Mouse (Mus musculus) gonadal fat pad, adult 2 months (tissue): ENCODE results near the gene Zmynd10. TPM values are rescaled to one million over a fixed set of nuclear protein-coding genes. Genes with fewer than 3 reads are reported as not detected.

Experiments
- DNase-seq: peaks from one replicate; pipeline ENCODE4 v3.0.0-alpha.2; 2012; ENCODE audit warnings: low read depth
- polyA plus RNA-seq: library from polyadenylated mRNA; depleted of rRNA; stranded (reverse); fragments of >200 nt; gene quantifications from 2 replicates; pipeline ENCODE4 v1.2.3, GENCODE M21; 2012

Gene Zmynd10
- polyA plus RNA-seq, 1 experiment = 8.4 TPM

DNA sequence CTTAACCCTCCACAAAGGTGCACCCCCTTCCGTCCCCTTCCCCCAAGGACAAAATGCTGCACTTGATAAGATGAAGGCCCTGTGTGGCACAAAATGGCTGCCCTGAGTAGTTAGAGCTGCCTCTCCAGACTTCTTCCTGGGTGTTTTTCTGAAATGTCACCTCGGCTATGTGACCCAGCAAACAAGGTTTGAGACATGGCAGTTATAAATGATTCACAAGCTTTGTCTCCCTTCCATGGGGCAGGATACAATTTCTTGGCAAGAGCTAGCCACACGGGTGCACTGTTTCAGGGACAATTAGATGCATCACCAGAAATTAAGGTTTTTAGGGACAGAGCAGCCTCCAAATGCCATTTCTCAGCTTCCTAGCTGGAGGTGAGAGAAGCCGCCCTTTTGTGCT lies 6.7 kb upstream of the Zmynd10 start:
- DNase-seq = no peak

DNA sequence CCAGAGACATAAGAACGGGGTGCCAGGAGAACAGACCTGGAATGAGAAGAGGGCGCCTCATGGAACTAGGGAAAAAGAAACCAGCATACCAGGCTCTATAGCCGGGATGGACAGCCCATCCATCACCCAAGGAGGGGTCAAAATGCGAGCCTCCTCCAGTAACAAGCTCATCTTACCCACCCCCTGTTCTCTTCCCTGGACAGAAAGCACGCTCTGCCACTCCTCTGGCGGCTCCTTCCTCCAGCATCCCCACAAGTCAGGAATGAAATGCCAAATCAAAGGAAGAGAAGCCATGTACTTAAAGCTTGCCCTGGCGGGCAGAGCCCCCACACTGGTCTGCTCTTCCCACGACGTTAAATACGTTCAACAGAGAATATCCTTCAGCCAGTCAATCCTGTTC lies 6.1 kb upstream of the Zmynd10 start:
- DNase-seq = no peak

DNA sequence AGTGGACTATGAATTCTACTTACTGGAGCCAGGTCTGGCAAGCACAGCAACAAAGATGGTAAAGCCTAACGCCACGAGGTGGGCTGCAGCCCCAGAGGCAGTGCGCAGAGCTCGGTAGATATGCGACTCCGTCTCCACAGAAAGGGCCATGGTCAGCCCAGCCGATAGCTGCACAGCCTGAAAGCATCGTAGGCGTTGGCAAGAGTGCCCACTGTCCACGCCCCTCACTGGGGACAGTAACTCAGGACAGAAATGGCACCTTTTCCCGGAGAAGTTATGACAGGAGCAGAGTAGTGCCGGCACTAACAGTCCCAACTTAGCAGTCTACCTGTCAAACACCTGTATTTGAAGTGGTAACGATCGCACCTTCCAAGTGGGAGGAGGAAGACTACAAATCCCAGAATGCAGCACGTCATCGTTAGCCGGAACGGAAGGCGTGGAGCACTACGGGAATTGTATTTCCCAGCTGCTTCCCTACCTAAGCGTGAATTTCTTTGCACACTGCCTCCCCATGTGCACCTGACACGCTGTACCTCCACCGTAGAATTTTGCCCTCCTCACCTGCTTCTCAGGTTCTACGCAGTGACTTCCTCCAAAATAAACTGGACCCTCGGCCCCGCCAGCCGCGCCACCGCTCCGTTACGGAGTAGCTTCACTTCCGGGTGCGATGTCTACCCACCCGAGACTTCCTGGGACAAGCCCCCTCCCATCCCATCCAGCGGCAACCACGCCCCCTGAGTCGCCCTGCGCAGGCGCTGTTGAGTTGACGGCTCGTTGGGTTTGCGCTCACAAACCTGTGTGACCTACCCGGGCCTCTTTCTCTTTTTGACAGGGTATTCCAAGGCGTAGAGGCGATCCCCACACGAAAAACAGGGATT lies 5.4 kb upstream of the Zmynd10 start, which contains the start of the genes Cyb561d2 and Nprl2:
Gene Cyb561d2, minus strand, starts transcription at position 720 of the 878 bp plus-strand sequence.
Gene Nprl2, plus strand, starts transcription at position 753 of the 878 bp plus-strand sequence.
- DNase-seq = peak; percentile 74

DNA sequence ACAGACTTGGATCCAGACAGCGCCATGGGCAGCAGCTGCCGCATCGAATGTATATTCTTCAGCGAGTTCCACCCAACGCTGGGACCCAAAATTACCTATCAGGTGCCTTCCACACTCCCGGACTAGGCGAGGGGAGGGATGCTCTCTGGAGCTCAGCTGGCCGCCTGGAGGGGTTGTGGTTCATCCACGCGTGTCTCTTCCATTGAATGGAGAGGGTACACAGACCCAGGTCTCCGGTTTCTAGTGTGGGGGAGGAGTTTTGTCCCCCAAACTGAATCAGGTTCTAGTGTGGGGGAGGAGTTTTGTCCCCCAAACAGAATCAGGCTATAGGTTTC lies 4.8 kb upstream of the Zmynd10 start:
- DNase-seq = no peak

DNA sequence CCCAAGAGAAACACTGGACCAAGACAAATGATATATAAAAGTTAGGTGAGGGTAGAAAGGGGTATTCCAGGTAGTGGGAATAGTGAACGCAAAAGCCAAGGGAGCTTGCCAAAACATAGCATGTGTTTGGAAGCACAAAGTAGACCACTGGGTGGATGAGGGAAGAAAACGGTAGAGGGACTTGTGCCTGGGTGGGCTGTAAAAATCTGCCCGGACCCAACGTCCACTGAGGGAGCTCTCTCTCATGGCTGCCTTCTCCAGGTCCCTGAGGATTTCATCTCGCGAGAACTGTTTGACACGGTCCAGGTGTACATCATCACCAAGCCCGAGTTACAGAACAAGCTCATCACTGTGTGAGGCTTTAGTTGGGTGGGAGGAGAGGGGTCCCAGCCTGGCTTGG lies 4.4 kb upstream of the Zmynd10 start:
- no peak for DNase-seq

DNA sequence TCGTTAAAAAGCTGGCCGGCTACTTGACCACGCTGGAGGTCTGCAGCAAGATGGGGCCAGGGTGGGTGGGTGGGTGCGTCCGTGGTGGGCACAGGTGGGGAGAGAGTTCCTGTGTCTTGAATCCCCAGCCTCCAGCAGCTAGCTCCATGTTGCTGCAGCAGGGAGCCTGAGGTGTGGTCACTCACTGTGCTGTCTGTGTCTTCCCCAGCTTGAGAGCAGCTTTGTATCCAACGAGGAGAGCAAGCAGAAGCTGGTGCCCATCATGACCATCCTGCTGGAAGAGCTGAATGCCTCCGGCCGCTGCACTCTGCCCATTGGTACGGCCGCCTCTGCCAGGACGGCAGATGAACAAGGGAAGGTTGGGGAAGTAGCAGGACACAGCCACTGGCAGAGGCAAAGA lies 3.8 kb upstream of the Zmynd10 start:
- no peak for DNase-seq

DNA sequence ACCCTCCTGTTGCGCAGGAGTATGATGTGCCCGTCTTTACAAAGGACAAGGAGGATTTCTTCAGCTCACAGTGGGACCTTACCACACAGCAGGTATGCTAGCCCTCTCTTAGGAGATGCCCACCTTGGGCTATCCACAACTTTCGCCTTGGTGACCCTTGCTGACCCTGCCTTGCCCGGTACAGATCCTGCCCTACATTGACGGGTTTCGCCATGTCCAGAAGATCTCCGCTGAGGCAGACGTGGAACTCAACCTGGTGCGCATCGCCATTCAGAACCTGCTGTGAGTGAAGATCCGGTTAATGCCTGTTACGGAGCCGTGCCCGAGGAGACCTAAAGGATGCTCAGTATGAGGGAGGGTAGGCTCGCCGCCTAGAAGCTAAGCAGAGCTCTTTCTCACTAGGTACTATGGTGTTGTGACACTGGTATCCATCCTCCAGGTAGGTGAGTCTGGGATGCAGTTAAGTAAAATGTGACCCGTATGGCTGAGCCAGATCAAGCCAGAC lies 2.9 kb upstream of the Zmynd10 start:
- DNase-seq = no peak

DNA sequence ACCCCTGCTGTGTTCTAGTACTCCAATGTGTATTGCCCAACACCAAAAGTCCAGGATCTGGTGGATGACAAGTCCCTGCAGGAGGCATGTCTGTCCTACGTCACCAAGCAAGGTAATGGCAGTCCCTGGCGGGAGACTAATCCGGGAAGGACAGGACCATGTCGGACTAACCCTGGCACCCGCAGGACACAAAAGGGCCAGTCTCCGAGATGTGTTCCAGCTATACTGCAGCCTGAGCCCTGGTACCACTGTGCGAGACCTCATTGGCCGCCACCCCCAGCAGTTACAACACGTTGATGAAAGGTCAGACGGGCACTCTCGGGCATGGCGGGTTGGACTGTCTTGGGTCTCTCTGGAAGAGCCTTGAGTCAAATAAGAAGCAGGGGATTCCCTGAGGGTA lies 2.4 kb upstream of the Zmynd10 start:
- no peak for DNase-seq

DNA sequence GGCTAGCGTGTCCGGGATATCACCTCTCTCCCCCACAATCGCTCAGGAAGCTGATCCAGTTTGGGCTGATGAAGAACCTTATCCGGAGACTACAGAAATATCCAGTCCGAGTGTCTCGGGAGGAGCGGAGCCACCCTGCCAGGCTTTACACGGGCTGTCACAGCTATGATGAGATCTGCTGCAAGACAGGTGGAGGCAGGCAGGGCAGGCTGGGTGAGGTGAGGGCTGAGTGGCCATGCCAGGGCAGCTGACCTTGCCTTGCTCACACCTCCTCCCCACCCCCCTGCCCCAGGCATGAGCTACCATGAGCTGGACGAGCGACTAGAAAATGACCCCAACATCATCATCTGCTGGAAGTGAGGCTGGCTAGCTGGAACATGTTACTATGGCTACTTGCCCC lies 1.9 kb upstream of the Zmynd10 start:
- DNase-seq = no peak

DNA sequence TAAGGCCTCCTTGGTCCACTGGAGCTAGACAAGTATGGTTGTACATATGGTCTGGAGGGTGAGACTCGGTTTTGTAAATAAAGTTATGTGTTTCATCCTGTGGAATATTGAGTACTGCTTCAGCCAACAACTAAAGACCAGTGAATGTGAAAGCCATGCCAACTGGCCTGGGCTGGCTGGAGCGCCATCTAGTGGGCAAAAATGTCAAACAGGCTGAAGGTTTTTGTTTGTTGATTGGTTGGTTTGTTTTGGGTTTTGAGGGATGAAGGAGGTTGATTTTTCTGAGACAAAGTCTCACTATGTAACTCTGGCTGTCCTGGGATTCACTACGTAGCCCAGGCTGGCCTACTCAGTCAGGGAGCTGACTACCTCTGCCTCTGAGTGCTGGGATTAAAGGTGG lies 1.5 kb upstream of the Zmynd10 start:
- no peak for DNase-seq

DNA sequence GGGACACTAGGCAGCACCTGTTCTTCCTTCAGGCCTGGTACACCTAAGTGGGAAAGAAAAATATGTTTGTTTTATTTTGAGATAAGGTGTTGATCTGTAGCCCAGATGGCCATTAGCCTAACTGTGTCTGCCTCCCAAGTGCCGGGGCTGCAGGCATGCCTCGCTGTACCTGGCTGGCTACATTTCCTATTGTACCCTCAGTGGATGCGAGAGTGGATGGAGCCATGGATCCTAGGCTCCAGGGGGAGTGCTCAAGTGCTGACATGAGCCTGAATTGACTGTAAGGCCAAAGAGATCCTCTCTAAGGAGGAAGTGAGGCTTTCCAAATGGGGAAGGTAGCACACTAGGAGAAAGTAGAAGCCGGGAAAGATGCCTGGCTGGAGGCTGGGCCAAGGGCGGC lies 859 bp downstream of the Zmynd10 start:
- DNase-seq = no peak

DNA sequence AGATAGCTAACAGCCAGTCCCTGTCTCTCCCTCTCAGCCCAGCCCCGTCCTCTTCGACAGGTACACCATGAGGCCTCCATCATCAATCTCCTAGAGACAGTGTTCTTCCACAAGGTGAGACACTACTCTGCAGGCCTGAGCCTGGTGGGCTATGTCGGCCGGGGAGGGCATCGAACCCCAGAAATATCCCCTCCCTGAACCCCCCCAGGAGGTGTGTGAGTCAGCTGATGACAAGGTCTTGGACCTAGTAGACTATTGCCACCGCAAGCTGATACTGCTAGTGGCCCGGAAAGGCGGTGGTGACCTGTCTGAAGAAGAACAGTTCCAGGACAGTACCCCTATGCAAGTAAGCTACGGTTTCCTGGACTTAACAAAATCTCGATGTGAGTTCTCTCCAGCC lies 1.7 kb downstream of the Zmynd10 start:
- no peak for DNase-seq

DNA sequence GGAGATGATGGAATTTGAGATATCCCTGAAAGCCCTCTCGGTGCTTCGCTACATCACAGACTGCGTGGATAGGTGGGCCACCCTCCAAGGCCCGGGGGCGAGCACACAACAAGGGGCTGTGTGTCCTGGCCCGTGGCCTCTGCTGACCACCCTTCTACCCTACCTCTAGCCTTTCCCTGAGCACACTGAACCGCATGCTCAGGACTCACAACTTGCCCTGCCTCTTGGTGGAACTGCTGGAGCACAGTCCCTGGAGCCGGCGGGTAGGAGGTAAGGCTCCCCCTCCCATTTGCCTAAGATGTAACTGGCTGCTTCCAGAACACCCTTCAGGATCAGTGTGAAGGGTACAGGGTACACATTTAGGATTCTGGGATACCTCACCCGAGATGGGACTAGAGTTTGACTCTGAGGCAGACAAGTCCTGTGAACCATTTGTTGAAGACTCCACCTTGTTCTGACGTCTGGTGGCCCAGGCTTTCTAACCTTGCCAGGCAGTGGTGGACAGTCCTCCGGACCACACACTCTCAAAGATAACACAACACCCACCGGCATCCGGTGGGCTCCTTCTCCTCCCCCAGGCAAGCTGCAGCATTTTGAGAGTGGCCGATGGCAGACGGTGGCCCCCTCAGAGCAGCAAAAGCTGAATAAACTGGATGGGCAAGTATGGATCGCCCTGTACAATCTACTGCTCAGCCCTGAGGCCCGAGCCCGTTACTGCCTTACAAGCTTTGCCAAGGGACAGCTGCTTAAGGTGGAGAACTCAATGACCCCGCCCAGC lies 2.4 kb downstream of the Zmynd10 start:
- DNase-seq = no peak

DNA sequence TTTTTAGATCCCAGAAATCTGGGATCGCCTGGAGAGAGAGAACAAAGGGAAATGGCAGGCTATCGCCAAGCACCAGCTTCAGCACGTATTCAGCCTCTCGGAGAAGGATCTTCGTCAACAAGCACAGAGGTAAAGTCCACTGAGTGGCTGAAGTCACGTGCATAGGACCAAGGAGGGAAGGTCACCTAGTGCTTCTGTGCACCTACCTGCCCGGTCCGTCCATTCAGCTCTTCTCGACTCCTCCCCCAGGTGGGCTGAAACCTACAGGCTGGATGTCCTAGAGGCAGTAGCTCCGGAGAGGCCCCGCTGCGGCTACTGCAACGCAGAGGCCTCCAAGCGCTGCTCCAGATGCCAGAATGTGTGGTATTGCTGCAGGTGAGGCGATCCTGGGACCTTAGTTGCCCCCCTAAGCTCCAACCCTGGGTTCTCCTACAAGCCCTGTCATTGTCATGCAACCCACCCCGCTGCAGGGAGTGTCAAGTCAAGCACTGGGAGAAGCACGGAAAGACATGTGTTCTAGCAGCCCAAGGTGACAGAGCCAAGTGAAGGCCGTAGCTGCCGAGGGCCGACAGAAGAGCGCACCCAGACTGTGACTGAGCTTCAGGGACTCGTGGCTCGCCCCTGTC lies 3.5 kb downstream of the Zmynd10 start:
- DNase-seq = no peak

DNA sequence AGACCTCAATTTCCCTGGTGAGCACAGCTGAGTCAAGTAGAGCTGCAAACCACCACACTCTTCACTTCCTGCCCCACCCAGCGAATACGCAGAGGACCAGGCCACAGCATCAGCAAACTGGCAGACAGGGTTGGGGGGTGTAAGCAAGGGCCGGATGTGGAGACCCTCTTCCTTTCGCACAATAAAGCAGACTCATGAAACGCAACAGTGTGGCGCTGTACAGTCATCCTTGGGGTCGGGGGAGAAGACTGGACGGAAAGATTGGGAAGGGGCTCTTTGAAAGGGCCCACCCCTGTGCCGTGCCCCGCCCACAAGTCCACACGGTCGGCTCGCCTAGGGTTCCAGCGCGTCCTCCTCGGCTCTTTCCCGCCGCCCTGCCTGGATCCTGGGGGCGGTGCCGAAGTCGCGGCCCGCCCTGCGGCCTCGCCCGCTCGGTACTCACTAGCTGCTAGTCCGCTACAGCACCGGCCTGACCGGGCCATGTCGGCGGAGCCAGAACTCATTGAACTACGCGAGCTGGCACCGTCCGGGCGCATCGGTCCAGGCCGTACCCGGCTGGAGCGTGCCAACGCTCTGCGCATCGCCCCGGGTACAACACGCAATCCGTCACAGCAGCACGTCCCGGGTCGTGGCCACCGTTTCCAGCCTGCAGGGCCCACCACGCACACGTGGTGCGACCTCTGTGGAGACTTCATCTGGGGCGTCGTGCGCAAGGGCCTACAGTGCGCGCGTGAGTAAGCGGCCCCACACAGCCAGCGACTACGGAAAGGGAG lies 4.2 kb downstream of the Zmynd10 start, which contains the start of gene Rassf1:
Gene Rassf1, plus strand, starts transcription at position 439 of the 773 bp plus-strand sequence.
- DNase-seq = no peak

DNA sequence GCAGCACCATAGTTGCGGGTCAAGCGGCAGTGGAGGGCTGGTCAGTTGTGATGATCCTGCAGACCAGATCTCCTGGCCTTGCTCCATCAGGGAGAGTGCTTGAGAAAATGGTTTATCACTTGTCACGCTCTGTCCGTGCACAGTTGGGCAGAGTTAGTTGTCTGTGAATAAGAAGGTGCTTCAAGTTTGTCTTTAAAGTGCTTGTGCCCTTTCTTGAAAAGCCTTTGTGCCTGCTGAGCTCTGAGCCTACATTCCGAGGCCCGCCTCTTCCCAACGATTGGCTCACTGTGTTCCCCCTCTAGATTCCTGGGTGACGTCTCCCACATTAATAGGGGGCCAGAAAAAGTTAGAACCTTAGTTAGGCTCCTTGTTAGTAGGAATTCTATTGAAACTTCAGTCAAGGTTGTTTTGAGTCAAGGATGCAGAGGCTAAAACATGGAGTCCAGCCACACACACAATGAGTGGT lies 4.8 kb downstream of the Zmynd10 start:
- no peak for DNase-seq

DNA sequence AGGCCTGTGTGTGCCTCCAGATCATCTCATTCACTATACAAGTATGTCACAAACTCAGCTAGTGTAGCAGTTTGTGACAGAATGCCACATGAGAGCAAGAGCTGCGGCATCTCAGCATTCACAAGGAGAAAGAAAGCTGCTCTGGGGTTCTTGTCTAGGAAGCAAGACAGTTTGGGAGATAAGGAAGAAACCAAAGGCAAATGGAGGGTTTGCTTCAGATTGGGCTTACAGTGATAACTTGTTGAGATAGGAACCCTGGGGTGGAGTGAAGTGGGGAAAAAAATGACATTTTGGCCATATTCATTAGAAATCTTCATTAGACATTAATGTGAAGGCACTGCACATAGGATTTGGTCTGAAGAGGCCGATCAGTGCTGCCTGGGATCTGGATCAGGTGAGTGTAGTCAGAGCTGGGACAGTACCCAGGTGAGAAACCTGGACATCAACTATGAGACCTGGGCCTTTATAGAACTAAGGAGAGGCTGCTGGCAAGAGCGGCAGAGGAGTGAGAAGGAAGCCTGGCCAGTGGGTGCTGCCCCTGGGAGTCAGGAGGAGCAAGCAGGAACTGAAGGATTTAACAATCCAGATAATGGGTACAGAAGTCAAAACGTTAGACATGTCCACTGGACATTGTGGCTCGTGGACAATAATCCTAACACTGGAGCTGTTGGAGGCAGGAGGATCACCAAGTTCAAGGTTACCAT lies 5.7 kb downstream of the Zmynd10 start:
- DNase-seq = no peak

DNA sequence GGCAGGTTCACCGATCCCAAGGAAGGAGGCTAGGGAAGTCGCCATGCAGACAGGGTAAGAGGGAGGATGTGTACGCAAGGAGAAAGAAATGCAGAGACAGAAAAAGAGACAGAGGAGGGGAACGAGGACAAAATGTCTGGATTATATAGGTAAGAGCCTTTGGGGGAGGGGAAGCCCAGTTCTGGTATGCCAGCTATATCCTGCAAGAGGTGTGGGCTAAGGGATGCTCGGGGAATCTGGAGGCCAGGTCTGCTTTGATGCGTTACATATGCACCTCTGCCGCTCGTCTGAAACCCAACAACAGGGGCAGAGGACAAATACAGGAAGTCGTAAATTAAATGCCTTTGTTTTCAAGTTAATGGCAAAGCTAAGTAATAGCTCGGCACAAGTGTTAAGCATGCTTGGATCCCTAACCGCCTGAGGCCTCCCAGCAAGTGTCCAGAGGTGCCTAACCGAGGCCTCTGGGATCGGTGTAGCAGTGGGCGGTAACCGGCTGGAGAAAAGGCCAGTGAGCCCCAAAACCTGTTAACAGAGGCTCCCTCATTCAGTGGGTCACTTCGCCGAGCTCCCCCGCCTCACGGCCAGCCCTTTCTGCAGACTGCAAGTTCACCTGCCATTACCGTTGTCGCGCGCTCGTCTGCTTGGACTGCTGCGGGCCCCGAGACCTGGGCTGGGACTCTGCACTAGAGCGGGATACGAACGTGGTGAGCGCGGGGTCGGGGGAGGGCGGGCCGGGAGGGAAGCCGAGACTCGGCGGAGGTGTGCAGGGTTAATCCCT lies 6.6 kb downstream of the Zmynd10 start:
- DNase-seq = no peak

DNA sequence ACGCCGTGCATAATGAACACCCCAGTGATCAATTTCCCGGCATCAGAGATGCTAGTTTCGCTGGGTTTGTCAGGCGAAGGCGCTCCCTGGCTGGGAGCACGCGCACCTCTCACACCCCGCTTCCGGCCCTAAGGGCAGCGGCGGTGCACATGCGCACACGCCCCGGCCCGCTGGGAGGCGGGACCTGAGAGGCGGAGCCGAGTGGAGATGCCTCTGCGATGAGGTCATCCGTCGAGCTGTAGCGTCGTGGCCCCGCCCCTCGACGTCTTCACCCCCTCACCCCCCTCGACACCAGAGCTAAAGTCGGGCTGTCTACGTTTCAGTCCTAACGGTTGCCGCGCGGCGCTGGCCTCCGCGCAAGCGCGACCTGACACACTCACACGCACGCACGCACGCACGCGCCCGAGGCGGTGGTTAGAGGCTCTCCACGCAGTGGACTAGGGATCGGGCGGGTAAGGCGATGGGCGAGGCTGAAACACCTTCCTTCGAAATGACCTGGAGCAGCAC lies 7.3 kb downstream of the Zmynd10 start:
- no peak for DNase-seq

DNA sequence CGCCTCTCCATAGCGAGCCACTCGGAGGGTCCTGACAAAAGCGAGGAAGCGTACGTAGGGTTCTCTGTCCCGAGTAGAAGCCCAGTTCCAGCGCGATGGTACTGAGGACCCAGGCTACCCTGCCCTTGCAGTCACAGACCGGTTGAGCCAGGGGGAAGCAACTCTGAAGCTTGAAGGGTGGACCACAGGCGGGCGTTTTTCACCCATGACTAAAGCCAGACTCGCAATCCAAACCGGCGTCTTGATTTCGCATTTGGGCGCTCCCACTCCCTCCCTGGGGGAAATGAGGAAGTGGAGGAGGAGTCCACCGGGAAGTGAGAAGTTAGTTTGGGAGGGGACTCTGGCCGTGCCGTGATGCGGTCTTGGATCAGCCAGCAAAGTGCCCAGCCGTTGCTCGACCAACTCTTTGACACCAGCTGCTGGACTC lies 7.9 kb downstream of the Zmynd10 start:
- no peak for DNase-seq
